Mouse (Mus musculus): ENCODE data around the gene Gclm.
"Not testable (repeated sequence)": the region's sequence is repeated elsewhere in the genome, so short reads cannot be mapped to it uniquely, and the experiment has no call there.

Gene Gclm

GRCm38 (mm10) chr3:122245215-122245877, at the start of gene Gclm:
Gclm (plus strand) TSS chr3:122245557.
- DNase-seq = peak; percentile 91

GRCm38 (mm10) chr3:122196621-122197298, 48.6 kb upstream of the Gclm start:
- no peak for DNase-seq

- no peak for DNase-seq
Measured at GRCm38 (mm10) chr3:122198532-122198931, 46.8 kb upstream of the Gclm start.

GRCm38 (mm10) chr3:122198966-122199381, 46.4 kb upstream of the Gclm start:
- no peak for DNase-seq

GRCm38 (mm10) chr3:122199600-122199999, 45.8 kb upstream of the Gclm start:
- no peak for DNase-seq

GRCm38 (mm10) chr3:122200017-122200416, 45.3 kb upstream of the Gclm start:
- no peak for DNase-seq

- DNase-seq = no peak
Measured at GRCm38 (mm10) chr3:122200447-122200846, 44.9 kb upstream of the Gclm start.

GRCm38 (mm10) chr3:122202307-122202732, 43.0 kb upstream of the Gclm start:
- DNase-seq = no peak

GRCm38 (mm10) chr3:122203675-122204329, 41.6 kb upstream of the Gclm start:
- no peak for DNase-seq

- no peak for DNase-seq
Measured at GRCm38 (mm10) chr3:122205753-122206152, 39.6 kb upstream of the Gclm start.

- DNase-seq = peak; percentile 92
Measured at GRCm38 (mm10) chr3:122206279-122207070, 38.9 kb upstream of the Gclm start.

GRCm38 (mm10) chr3:122207766-122208165, 37.6 kb upstream of the Gclm start:
- DNase-seq = peak; percentile 71

- peak; percentile 44 for DNase-seq
Measured at GRCm38 (mm10) chr3:122208296-122209225, 36.8 kb upstream of the Gclm start.

GRCm38 (mm10) chr3:122209511-122209910, 35.8 kb upstream of the Gclm start:
- DNase-seq = no peak

- DNase-seq = no peak
Measured at GRCm38 (mm10) chr3:122210434-122210833, 34.9 kb upstream of the Gclm start.

- no peak for DNase-seq
Measured at GRCm38 (mm10) chr3:122210846-122211245, 34.5 kb upstream of the Gclm start.

GRCm38 (mm10) chr3:122211446-122212125, 33.8 kb upstream of the Gclm start:
- no peak for DNase-seq

- DNase-seq = no peak
Measured at GRCm38 (mm10) chr3:122221240-122222036, 23.9 kb upstream of the Gclm start.

- DNase-seq = not testable (repeated sequence)
Measured at GRCm38 (mm10) chr3:122226972-122227371, 18.4 kb upstream of the Gclm start.

- DNase-seq = no peak
Measured at GRCm38 (mm10) chr3:122235772-122236171, 9.6 kb upstream of the Gclm start.
